Mouse (Mus musculus): ENCODE results near the gene Parp8.

DNA sequence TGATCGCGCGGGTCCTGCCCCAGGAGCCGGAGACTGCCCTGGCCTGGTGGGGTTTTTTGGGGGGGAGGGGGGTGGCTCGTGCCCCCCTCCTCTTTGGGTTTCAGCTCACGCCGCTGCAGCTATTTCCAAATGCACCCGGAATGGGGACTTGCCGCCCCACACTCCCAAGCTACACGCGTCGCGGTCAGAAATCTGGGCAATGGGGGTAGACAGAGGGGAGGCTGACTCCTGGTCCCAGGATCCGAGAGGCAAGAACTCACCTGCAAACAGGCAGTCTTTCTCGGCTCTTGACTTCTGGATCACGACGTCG lies 466 bp downstream of the Parp8 start:
- no peak for TF ChIP-seq CTCF (IDR thresholded peaks at IDR 0.05)
- TF ChIP-seq POLR2A (IDR thresholded peaks at IDR 0.05; ENCODE audit: insufficient read depth, low read depth, low read length): no peak
- TF ChIP-seq EP300 (IDR thresholded peaks at IDR 0.05; ENCODE audit: insufficient read depth, low read depth, low read length): no peak

Measured in heart, adult 2 months (tissue).